Mouse (Mus musculus): ENCODE measurements around the gene Pkp4. TPM values are rescaled to one million over a fixed set of nuclear protein-coding genes. Genes with fewer than 3 reads are reported as not detected.
"Not testable (repeated sequence)": the region's sequence is repeated elsewhere in the genome, so short reads cannot be mapped to it uniquely, and the experiment has no call there.

The Pkp4 gene
- total RNA-seq, 2 experiments from 2014 or later = 200 to 224 TPM

DNA sequence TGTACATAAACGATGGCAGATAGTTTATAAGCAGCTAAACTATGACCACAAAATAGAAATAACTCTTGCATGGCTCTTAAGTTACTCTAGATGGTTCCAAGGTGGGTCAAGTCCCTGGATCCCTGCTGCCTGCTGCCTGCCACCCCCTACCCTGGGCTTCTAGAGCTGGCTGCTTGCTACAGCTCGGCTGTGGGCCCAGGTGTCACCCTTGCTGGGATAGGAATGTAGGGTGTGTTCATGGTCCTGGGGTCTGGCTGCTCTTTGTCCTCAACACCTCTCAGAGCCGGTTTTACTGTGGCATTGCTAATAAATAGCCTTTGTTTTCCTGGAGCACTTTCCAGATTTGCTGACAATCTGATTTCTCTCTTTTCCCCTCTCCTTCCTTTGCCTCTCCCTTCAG, 189.4 kb downstream of the Pkp4 start:
- intact Hi-C loops (cut with DNase I) = no loop called here
- DNase-seq (ENCODE audit: extremely low spot score in 1 of 2, low spot score in 2 of 2) = no peak
- H3K4me3 ChIP-seq = no peak overlapping the region
- no peak overlapping the region for H3K27ac ChIP-seq
- no peak for TF ChIP-seq CTCF (IDR thresholded peaks at IDR 0.05)

DNA sequence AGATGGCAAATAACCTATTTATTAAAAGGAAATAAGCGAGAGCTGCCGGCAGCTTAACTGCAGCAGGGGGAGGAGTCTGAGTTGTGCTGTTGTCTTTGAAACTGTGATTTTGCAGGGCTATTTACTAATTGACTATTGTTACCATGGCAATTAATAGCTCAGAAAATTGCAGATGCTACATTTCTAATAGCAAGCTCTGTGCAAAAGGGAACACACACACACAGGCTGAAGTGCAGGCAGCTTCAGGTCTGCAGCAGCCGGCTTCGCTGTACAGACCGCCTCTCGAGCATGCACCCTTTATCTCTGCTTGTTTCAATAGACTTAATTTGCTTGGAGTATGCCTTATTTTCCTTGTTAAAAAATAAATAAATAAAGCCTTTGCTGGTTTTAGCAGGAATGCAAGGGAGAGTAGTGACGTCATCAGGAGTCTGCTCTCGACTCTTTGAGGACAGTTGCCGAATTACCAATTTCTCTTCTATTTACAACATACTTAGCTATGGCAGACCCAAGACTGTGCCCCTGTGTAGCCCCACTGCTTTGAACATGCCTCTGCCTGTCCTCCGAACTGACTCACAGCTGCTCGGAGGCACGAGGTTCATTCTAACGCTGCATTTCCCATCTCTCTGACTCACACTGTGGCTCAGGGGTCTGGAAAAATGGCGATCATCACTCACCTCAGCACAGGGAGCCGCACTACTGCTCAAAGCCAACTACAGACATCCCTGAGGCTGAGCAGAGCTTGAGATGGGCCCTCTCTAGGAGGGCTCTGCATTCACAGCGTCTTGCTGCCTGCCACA, 190.9 kb downstream of the Pkp4 start:
- intact Hi-C loops (cut with DNase I) = no loop called here

DNA sequence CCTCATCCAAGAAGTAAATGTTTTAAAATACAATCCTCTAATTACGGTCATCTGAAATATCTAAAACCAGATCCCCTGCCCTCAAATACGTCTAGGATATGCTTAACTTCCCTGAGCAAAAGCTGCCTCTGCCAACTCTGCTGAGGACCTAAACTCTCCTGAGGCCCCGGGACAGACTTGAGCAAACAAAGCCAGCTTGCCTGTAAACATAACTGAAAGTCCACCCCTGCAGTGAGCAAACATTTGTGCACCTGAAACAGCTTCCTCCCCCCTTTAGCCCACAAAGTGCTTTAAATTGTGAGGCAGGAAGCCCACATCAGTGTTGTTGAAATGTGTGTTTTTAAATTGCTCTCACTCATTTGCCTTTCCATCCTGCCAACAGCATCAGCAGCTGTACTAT, 193.2 kb downstream of the Pkp4 start:
- intact Hi-C loops (cut with DNase I) = no loop called here
- H3K27ac ChIP-seq = no peak overlapping the region
- H3K4me3 ChIP-seq = no peak overlapping the region
- no peak for DNase-seq (ENCODE audit: extremely low spot score in 1 of 2, low spot score in 2 of 2)
- no peak for TF ChIP-seq CTCF (IDR thresholded peaks at IDR 0.05)

More for the DNA sequence above, 190.9 kb downstream of the Pkp4 start:
- no peak for TF ChIP-seq CTCF (IDR thresholded peaks at IDR 0.05)
- no peak overlapping the region for H3K27ac ChIP-seq
- no peak for DNase-seq (ENCODE audit: extremely low spot score in 1 of 2, low spot score in 2 of 2)
- no peak overlapping the region for H3K4me3 ChIP-seq

DNA sequence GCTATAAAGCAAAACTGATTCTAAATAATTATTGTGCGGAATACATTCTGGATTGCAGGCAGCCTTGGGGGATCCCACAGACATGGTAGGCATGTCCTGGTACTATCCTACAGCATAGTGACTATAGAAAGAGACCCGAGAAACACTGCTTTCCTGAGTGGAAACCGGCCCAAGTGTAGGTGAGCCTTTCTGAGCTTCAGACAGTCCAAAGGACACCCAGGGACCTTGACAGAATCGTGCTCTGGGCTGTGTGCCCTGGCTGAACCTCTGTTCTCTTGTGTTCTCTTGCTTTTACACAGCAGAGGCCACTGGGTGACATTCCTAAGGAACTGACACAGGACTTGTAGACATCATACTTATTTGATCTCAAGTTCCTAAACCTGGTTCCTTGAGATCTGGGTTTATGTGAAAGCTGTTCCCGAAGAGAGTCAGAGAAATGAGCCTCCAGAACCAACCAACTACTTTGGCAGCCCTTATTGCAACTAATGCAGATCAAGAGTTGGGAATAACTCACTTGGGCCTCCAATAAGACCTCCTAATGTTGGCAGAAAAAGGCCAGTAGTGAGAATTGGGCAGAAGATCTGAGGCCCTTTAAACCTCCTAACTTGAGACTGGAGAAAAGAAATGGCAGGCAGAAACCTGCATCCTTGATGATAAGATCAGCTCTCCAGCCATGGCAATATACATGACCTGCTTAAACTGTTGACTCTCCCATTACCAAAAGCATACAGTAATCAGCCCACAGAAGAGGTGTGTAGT, 195.1 kb downstream of the Pkp4 start:
- H3K4me3 ChIP-seq = no peak overlapping the region
- no peak for DNase-seq (ENCODE audit: extremely low spot score in 1 of 2, low spot score in 2 of 2)
- H3K27ac ChIP-seq = no peak overlapping the region
- TF ChIP-seq CTCF (IDR thresholded peaks at IDR 0.05) = no peak
- intact Hi-C loops (cut with DNase I) = no loop called here

DNA sequence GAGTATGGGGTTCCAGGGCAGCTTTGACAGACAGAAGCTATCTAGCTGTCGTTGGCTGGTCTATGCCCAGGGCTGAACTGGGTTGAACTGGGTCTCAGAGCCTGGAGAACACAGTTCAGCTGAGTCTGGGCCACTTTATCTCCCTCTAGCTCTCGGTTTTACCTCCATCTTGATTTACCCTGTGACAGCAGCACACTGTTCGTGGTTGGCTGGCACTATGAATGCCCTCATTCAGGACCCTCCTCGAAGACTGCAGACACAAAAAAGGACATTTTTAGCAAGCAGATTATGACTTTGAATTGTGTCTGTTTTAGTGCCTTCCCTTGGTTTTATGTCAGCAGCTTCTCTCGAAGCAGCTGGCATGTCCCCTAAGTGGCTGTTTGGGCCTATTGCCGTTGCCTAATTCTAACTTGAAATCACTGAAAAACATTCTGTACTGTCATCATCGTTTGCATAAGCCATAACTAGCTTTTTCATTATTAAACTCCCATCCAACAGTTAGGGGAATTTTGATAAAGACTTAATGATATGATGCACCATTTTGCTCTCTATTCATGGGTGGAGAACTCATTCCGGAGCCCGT, 199.2 kb downstream of the Pkp4 start:
- TF ChIP-seq CTCF (IDR thresholded peaks at IDR 0.05) = no peak
- Histone ChIP-seq H3K27ac (no peak overlapping the region), H3K4me3 (no peak overlapping the region)
- intact Hi-C loops (cut with DNase I) = no loop called here
- DNase-seq (ENCODE audit: extremely low spot score in 1 of 2, low spot score in 2 of 2) = no peak

DNA sequence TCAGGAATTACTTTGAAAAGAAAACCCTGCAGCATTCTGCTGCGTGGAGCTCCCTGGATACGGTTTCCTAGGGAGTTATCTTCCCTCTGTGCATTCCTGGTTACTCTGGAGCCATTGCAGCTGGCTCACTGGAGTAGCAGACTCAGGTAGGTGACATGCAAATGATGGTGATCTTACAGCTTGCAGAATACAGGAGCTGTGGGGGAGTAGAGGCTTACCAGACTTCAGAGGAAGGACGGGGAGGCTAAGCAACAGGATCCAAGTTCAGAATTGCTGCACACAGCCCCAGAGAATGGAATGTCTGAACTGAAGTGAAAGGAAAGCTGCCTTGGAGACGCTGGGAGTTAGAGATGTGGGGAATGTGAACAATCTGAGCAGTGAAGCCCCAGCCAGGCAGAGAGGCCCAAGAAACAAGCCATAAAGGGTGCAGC, 200.7 kb downstream of the Pkp4 start:
- intact Hi-C loops (cut with DNase I) = no loop called here
- no peak for TF ChIP-seq CTCF (IDR thresholded peaks at IDR 0.05)
- Histone ChIP-seq H3K4me3 (no peak overlapping the region), H3K27ac (no peak overlapping the region)
- no peak for DNase-seq (ENCODE audit: extremely low spot score in 1 of 2, low spot score in 2 of 2)

DNA sequence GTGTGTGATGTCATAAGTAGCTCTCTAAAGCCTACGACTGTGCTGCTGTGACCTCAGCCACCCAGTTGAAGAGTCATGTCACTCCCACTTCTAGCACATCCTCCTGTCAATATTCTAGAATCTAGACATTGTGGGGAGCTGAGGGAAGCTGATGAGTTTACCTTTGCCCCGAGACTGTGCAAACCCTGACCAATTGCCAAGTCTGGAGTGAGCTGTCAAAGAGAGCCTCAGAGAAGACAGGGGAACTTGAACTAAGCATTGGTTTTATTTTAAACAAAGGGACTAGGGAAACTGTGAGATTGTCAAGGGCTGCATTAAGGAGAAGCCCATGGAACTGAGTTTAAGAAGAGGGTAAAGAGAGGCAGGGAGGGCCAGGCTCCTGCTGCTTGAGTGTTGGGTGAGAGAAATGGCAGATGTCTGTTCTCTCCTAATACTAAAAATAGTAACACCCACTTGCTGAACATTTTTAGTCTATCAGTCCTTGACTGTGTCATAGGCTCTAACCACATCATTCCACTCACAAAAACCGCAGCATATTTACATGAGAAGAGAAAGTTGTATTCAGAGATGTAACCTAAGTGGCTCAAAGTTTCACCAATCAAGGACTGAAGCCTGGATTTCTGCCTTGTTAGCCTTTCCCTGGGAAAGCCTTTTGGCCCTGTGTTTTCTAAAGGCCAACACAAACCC, 203.6 kb downstream of the Pkp4 start:
- intact Hi-C loops (cut with DNase I) = no loop called here
- no peak overlapping the region for H3K27ac ChIP-seq
- no peak overlapping the region for H3K4me3 ChIP-seq
- no peak for TF ChIP-seq CTCF (IDR thresholded peaks at IDR 0.05)
- no peak for DNase-seq (ENCODE audit: extremely low spot score in 1 of 2, low spot score in 2 of 2)

DNA sequence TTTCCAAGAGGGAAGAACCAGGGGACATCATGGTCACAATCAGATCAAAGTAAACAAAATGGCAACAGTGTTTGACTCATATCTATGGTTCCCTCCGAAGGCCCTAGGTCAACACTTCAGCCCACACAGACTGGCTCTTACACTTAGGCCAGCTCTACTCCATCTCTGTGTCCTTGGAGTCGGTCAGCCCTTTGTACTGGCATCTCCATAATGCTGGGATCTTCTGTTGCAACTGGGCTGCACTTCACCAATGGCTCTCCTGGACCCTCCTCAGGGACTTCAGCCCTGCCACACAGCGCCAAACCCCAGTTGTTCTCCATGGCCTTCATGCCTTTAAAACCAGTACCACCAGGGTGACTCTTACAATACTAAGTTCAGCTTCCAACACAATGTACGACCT, 206.5 kb downstream of the Pkp4 start:
- no peak for TF ChIP-seq CTCF (IDR thresholded peaks at IDR 0.05)
- no peak for DNase-seq (ENCODE audit: extremely low spot score in 1 of 2, low spot score in 2 of 2)
- intact Hi-C loops (cut with DNase I) = no loop called here
- H3K27ac ChIP-seq = no peak overlapping the region
- H3K4me3 ChIP-seq = no peak overlapping the region

DNA sequence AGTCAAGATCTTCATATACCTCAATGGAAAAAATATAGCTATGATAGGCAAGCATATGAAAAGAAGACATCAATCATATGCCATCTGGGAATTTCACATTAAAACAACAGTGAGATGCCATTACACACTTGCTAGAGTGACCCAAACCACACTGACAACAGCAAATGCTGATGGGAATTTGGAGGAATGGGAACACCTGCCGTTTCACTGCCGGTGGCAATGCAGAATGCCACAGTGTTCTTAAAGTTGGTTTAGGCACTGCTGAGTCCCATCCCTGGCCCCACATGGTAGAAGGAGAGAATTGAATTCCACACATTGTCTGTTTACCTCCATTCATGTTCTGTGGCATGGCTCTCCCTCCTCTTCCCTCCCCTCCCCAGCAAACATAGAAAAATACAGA, 212.5 kb downstream of the Pkp4 start:
- intact Hi-C loops (cut with DNase I) = no loop called here
- DNase-seq (ENCODE audit: extremely low spot score in 1 of 2, low spot score in 2 of 2) = no peak
- no peak for TF ChIP-seq CTCF (IDR thresholded peaks at IDR 0.05)
- H3K4me3 ChIP-seq = no peak overlapping the region
- no peak overlapping the region for H3K27ac ChIP-seq

DNA sequence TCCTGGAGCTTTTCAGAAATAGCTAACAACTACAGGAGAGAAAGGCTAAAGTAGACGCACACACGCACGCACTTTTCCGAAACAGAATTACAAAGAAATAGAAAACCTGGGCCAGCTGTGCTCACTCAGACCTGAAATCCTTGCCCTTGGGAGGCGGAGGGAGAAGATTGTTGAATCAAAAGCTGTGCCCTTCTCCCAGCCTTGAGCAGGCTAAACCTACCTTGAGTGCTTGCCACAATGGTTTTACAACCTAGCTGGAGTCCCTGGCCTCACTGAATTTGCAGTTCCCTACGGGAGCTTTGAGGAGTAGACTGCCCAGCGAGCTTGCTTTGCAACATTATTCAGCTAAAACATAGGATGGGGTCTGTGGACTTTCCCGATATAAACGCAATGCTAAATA, 217.4 kb downstream of the Pkp4 start:
- no peak for TF ChIP-seq CTCF (IDR thresholded peaks at IDR 0.05)
- intact Hi-C loops (cut with DNase I) = no loop called here

DNA sequence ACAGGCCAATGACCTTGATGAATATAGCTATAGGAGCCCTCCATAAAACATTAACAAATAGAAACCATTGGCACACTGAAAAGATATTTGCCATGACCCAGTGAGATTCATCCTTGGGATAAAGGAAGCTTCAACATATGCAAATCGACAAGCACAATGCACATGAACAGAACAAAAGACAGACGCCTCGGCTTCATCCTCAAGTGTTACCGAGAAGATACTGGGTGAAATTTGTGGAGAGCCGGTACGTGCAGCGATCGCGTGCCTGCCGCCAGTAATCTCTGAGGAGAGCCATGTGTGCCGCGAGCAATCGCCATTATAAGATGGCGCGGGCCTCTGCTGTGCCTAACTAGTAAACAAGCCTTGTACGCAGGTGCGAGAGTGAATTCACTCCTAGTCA, 218.2 kb downstream of the Pkp4 start:
- H3K4me3 ChIP-seq; H3K27ac ChIP-seq; DNase-seq (ENCODE audit: extremely low spot score in 1 of 2, low spot score in 2 of 2); intact Hi-C loops (cut with DNase I): not testable (repeated sequence)

More for the DNA sequence above, 217.4 kb downstream of the Pkp4 start:
- no peak overlapping the region for H3K27ac ChIP-seq
- H3K4me3 ChIP-seq = no peak overlapping the region
- DNase-seq (ENCODE audit: extremely low spot score in 1 of 2, low spot score in 2 of 2) = no peak

DNA sequence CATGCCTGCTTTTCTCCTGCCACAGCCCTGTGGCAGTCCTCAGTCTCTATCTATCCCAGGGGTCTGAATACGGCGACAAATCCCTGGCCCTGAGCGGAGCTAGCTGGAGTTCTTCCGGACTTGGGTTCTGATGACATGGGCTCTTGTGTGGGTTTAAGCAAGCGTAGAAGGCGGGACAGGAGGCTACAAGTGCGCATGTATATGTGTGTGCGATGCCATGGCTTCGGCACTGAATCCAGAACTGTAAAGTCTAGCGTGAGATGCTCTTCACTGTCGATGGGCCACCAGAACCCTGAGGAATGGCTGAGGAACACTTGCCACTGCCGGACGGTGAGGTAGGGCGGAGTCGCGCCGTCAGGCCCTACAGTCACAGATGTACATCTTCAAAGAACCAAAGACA, 222.6 kb downstream of the Pkp4 start:
- intact Hi-C loops (cut with DNase I) = no loop called here
- TF ChIP-seq CTCF (IDR thresholded peaks at IDR 0.05) = no peak
- no peak overlapping the region for H3K27ac ChIP-seq
- no peak for DNase-seq (ENCODE audit: extremely low spot score in 1 of 2, low spot score in 2 of 2)
- H3K4me3 ChIP-seq = no peak overlapping the region
